ENCODE assay signal across 30 mouse cellular contexts in the genomic region with DNA sequence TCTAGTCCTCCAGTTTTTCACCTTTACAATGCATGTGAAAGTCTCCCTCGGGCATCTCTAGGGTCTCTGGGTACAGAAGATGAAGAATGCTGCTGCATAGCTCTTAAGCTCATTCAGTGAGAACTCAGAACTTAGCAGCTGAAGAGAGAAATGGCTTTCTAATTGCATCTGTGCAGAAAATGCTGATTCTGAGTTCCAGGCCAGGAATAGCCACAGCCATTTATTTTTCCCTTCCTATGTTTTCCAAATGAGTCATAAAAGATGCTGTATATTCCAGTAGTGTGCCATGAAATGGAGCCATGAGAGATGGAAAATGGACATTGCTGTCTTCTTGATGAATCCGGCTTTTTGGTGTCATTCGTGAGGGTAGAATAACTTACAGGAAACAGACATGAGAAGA. TPM values are rescaled to one million over a fixed set of nuclear protein-coding genes. Genes with fewer than 3 reads are reported as not detected.
"Had no signal": no experiment of that assay in that cellular context is flagged by ENCODE, and none has a peak within 500 bp of the region (broad histone marks: within the 10 kb centered on the region; RNA-seq: fewer than 3 reads in every experiment).

No protein-coding gene starts in this region.

- H3K4me1 ChIP-seq: embryonic facial prominence, embryonic 12.5 days; embryonic facial prominence, embryonic 13.5 days; embryonic facial prominence, embryonic 15.5 days; forebrain, embryonic 10.5 days had no signal

- H3K4me3 ChIP-seq: embryonic facial prominence, embryonic 10.5 days; embryonic facial prominence, embryonic 12.5 days; embryonic facial prominence, embryonic 13.5 days; embryonic facial prominence, embryonic 15.5 days; erythroblast, embryonic 14.5 days; forebrain, embryonic 10.5 days; forebrain, embryonic 12.5 days; forebrain, embryonic 13.5 days; gastrocnemius, adult 2 months; heart, embryonic 10.5 days had no signal

- ATAC-seq: forebrain, embryonic 13.5 days; forebrain, embryonic 14.5 days; forebrain, embryonic 16.5 days; forebrain, postnatal 0 days had no signal

- H3K27ac ChIP-seq: embryonic facial prominence, embryonic 10.5 days; embryonic facial prominence, embryonic 12.5 days; embryonic facial prominence, embryonic 13.5 days; embryonic facial prominence, embryonic 15.5 days; forebrain, embryonic 10.5 days; forebrain, embryonic 12.5 days; forebrain, embryonic 13.5 days; gastrocnemius, adult 2 months; heart, embryonic 10.5 days had no signal

- H3K4me2 ChIP-seq: embryonic facial prominence, embryonic 12.5 days; embryonic facial prominence, embryonic 13.5 days; embryonic facial prominence, embryonic 15.5 days; forebrain, embryonic 12.5 days; forebrain, embryonic 13.5 days; heart, embryonic 11.5 days had no signal

- H3K36me3 ChIP-seq: embryonic facial prominence, embryonic 10.5 days; embryonic facial prominence, embryonic 12.5 days; embryonic facial prominence, embryonic 13.5 days; embryonic facial prominence, embryonic 15.5 days; forebrain, embryonic 10.5 days; forebrain, embryonic 12.5 days; heart, embryonic 10.5 days had no signal

- H3K9ac ChIP-seq: embryonic facial prominence, embryonic 12.5 days; embryonic facial prominence, embryonic 13.5 days; embryonic facial prominence, embryonic 15.5 days; forebrain, embryonic 12.5 days; forebrain, embryonic 13.5 days; forebrain, postnatal 0 days had no signal

- H3K9me3 ChIP-seq: embryonic facial prominence, embryonic 10.5 days; embryonic facial prominence, embryonic 12.5 days; embryonic facial prominence, embryonic 13.5 days; embryonic facial prominence, embryonic 15.5 days; forebrain, embryonic 10.5 days; forebrain, embryonic 12.5 days; forebrain, embryonic 13.5 days; heart, embryonic 10.5 days had no signal

- DNase-seq: cerebellum, adult 2 months; cerebellum, adult 8-10 months; cerebellum, adult 9-10 months; cerebellum, adult 9-11 months; cerebellum, postnatal 10 days; cerebellum, postnatal 14 days; cerebellum, postnatal 25 days; cerebellum, postnatal 36 days; embryo, embryonic 11 days; forebrain, postnatal 0 days; gastrocnemius, adult 2 months; gastrocnemius, postnatal 10 days; gastrocnemius, postnatal 14 days; gastrocnemius, postnatal 25 days; gastrocnemius, postnatal 36 days; heart, adult 18-20 months had no signal

- H3K27me3 ChIP-seq: embryonic facial prominence, embryonic 12.5 days; embryonic facial prominence, embryonic 13.5 days; embryonic facial prominence, embryonic 15.5 days; forebrain, embryonic 12.5 days; forebrain, embryonic 13.5 days had no signal

RNA-seq across cellular contexts. Expression of a gene that starts 21.5 kb away (rescaled TPM):
- total RNA-seq: common myeloid progenitor, adult 5-6 weeks; gastrocnemius, postnatal 36 days; granulocyte monocyte progenitor cell, adult 5-6 weeks had no signal
- polyA plus RNA-seq: erythroblast, embryonic 14.5 days had no signal

RNA-seq across cellular contexts. Expression of a gene that starts 38.4 kb away (rescaled TPM):
- polyA plus RNA-seq: erythroblast, embryonic 14.5 days had no signal
